Mouse (Mus musculus) myocyte (in vitro differentiated cells): ENCODE results near the gene Psmb1.

Experiments used
- POLR2AphosphoS2 ChIP-seq: IDR thresholded peaks from one replicate; pipeline ENCODE4 v1.6.1; 2011; ENCODE audit warnings: low read depth, control low read depth; ENCODE audit not compliant: insufficient read length
- USF1 ChIP-seq: IDR thresholded peaks from one replicate; pipeline ENCODE4 v1.6.1; 2011; ENCODE audit warnings: low read depth, mild to moderate bottlenecking, control low read depth, moderate library complexity

DNA sequence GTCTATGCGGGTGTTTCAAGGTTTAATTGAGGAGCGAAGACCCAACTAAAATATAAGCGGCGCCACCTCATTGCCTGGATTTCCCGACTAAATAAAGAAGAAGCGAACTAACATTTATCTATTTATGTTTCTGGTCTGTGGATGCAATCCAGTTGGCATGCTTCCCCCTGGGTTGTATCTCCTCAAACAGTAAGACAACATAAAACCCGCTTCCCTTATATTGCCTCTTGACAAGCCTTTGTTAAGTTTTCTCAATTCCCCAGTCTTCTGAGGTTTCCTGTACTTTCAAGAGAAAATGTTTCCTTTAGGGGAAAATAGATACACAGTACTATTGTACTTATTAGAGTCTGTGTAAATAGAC lies 818 bp downstream of the Psmb1 start:
- no peak for TF ChIP-seq POLR2AphosphoS2
- no peak for TF ChIP-seq USF1
